In genomic region chr11:86739470-86739869, GRCm38 (mm10) we compare ENCODE assay signal across 21 mouse cellular contexts. TPM values are rescaled to one million over a fixed set of nuclear protein-coding genes. Genes with fewer than 3 reads are reported as not detected.
A peak's percentile ranks its signal among the peaks of the same experiment; 100 is the strongest.
DNase-seq lines count a peak whose midpoint lies in the region; ATAC-seq and TF ChIP-seq lines count a peak whose summit lies in the region.
"Had no signal": no experiment of that assay in that cellular context is flagged by ENCODE, and none has a peak within 500 bp of the region (broad histone marks: within the 10 kb centered on the region; RNA-seq: fewer than 3 reads in every experiment).

No protein-coding gene starts in this region.

- peaks cover 35 to 57% of the 10 kb centered on the region in 2 experiments for H3K4me1 ChIP-seq in MEL (ENCODE audit: control insufficient read depth in 1 of 2, insufficient read depth in 2 of 2, low read length in 2 of 2)
- peaks cover 81% of the 10 kb centered on the region for H3K4me1 ChIP-seq in liver, embryonic 12.5 days
- H3K4me1 ChIP-seq: midbrain, embryonic 12.5 days had no signal

- ATAC-seq in liver, embryonic 12.5 days, result no peak
- ATAC-seq: forebrain, embryonic 16.5 days; hindbrain, postnatal 0 days had no signal

- peak overlapping the region; percentile 69 for H3K4me2 ChIP-seq in liver, embryonic 12.5 days
- H3K4me2 ChIP-seq: midbrain, embryonic 12.5 days had no signal

- TF ChIP-seq EP300 in MEL (IDR thresholded peaks at IDR 0.05; ENCODE audit: low read depth in 1 of 2, low read length in 2 of 2), result no peak

- peak overlapping the region; percentile 38; the same call in 1 of the 2 replicates for H3K27ac ChIP-seq in gastrocnemius, adult 2 months
- H3K27ac ChIP-seq in MEL (ENCODE audit: control insufficient read depth, low read depth, low read length) (no peak overlapping the region), macrophage (peak overlapping the region; percentile 54; the same call in 1 of the 2 replicates)
- peak overlapping the region; percentile 78 for H3K27ac ChIP-seq in liver, embryonic 12.5 days
- H3K27ac ChIP-seq: hindbrain, postnatal 0 days; layer of hippocampus, adult 2 months; midbrain, embryonic 12.5 days; stomach, postnatal 0 days had no signal

- intact Hi-C loops in gastrocnemius, adult 2 months (cut with DNase I), result no loop called here
- intact Hi-C loops in gastrocnemius, postnatal 14 days (cut with DNase I; ENCODE audit: low total_unique reads), result no loop called here

- TF ChIP-seq CTCF in gastrocnemius, adult 2 months (IDR thresholded peaks at IDR 0.05), result no peak
- TF ChIP-seq CTCF in MEL (IDR thresholded peaks at IDR 0.05 in 2 of 3, conservative IDR thresholded peaks at IDR 0.05 in 1 of 3; ENCODE audit: control insufficient read depth in 1 of 3, insufficient read depth in 1 of 3, low read depth in 2 of 3, low read length in 3 of 3, poor library complexity in 1 of 3, severe bottlenecking in 1 of 3), result no peak

- no peak for TF ChIP-seq POLR2A in MEL (IDR thresholded peaks at IDR 0.05; ENCODE audit: control insufficient read depth in 1 of 2, insufficient read depth in 1 of 2, low read depth in 1 of 2, low read length in 2 of 2, poor library complexity in 1 of 2)

- H3K9me3 ChIP-seq in MEL (replicated peaks; ENCODE audit: insufficient read depth, low read length), result no peaks in the 10 kb centered on the region
- no peaks in the 10 kb centered on the region for H3K9me3 ChIP-seq in liver, embryonic 12.5 days (replicated peaks)
- H3K9me3 ChIP-seq: midbrain, embryonic 12.5 days had no signal

- no peak overlapping the region for H3K4me3 ChIP-seq in gastrocnemius, adult 2 months
- H3K4me3 ChIP-seq in MEL (ENCODE audit: control insufficient read depth in 1 of 2, insufficient read depth in 1 of 2, low read depth in 2 of 2, low read length in 2 of 2) (no peak overlapping the region), macrophage (ENCODE audit: inconsistent target) (no peak overlapping the region)
- H3K4me3 ChIP-seq in liver, embryonic 12.5 days, result no peak overlapping the region
- H3K4me3 ChIP-seq: layer of hippocampus, adult 2 months; midbrain, embryonic 12.5 days had no signal

- WGBS in liver, embryonic 12.5 days (ENCODE audit: insufficient replicate concordance), result 40% methylated on average over 2 of the region's 2 CpGs
- WGBS in macrophage (ENCODE audit: missing documents), result 75% methylated on average over 2 of the region's 2 CpGs

- H3K79me2 ChIP-seq in MEL (ENCODE audit: control insufficient read depth, insufficient read depth, low read length, poor library complexity) (peaks cover 58% of the 10 kb centered on the region), macrophage (ENCODE audit: inconsistent target) (peaks cover 100% of the 10 kb centered on the region)

- no peak for DNase-seq in gastrocnemius, adult 2 months
- DNase-seq in gastrocnemius, postnatal 14 days, result no peak
- DNase-seq in MEL (ENCODE audit: low read depth, low spot score), result no peak
- no peak for DNase-seq in thymus, postnatal 4 days
- no peak for DNase-seq in kidney, postnatal 10 days
- no peak for DNase-seq in adrenal gland, postnatal 4 days (ENCODE audit: low spot score in 2 of 2)
- DNase-seq: adrenal gland, postnatal 36 days; cerebellum, adult 9-10 months; gastrocnemius, postnatal 36 days; kidney, adult 2 months; kidney, postnatal 14 days; lung, adult 2 months; lung, postnatal 14 days; thymus, adult 2 months had no signal

- H3K36me3 ChIP-seq in MEL (ENCODE audit: control insufficient read depth in 1 of 2, insufficient read depth in 2 of 2, low read length in 2 of 2) (peaks cover 33 to 84% of the 10 kb centered on the region in 2 experiments), macrophage (ENCODE audit: inconsistent target) (peaks cover 21% of the 10 kb centered on the region; the same call in 1 of the 2 replicates)
- peaks cover 30% of the 10 kb centered on the region for H3K36me3 ChIP-seq in liver, embryonic 12.5 days
- H3K36me3 ChIP-seq: midbrain, embryonic 12.5 days had no signal

- H3K9ac ChIP-seq in MEL (ENCODE audit: control insufficient read depth, low read depth, low read length, poor library complexity, severe bottlenecking), result no peak overlapping the region; the same call in 1 of the 2 replicates
- peak overlapping the region; percentile 37; the same call in 1 of the 2 replicates for H3K9ac ChIP-seq in liver, embryonic 12.5 days
- H3K9ac ChIP-seq: midbrain, embryonic 12.5 days had no signal

- no peaks in the 10 kb centered on the region for H3K27me3 ChIP-seq in MEL (ENCODE audit: control insufficient read depth in 1 of 2, insufficient read depth in 2 of 2, low read length in 2 of 2)
- no peaks in the 10 kb centered on the region for H3K27me3 ChIP-seq in liver, embryonic 12.5 days (replicated peaks)
- H3K27me3 ChIP-seq: midbrain, embryonic 12.5 days had no signal

- no peak for TF ChIP-seq RAD21 in MEL (IDR thresholded peaks at IDR 0.05; ENCODE audit: low read depth, low read length)

TF ChIP-seq in MEL, 35 proteins besides CTCF, POLR2A, EP300 and RAD21:
- no peak for TF ChIP-seq POLR2AphosphoS5 (IDR thresholded peaks at IDR 0.05; ENCODE audit: borderline replicate concordance, low read depth, low read length)
- TF ChIP-seq SIN3A (IDR thresholded peaks at IDR 0.05; ENCODE audit: low read length), result 0 out of 2 replicates have a peak, but pooled peaks have one; percentile 25

RNA-seq across cellular contexts. Expression of gene Cltc, which starts 17.9 kb away (rescaled TPM):
- total RNA-seq in gastrocnemius, adult 2 months (2021), result 100 to 1,000 TPM; 134 to 136 TPM
- 100 to 1,000 TPM; 118 to 122 TPM for total RNA-seq in gastrocnemius, postnatal 14 days (2021)
- total RNA-seq in MEL (2012; rRNA removed), result 205 and 269 TPM in 2 replicates
- polyA plus RNA-seq in MEL (2012; ENCODE audit: insufficient read depth in 1 of 2, insufficient read length in 2 of 2, low read depth in 1 of 2, low replicate concordance in 2 of 2, missing spikeins in 1 of 2), result 100 to 1,000 TPM; 149 to 300 TPM
- polyA plus RNA-seq in liver, embryonic 12.5 days (2016; fragmentation: Nextera tagmentation; extraction: Ambion mirVana), result 133 and 135 TPM in 2 replicates
- total RNA-seq in macrophage (2018; cell fraction: chromatin; rRNA removed), result 100 to 1,000 TPM; 168 to 617 (median 424) TPM
- 100 to 1,000 TPM; 257 to 670 (median 437) TPM for total RNA-seq in macrophage (2018; cell fraction: cytosol; rRNA removed)
- total RNA-seq in macrophage (2018; cell fraction: nucleus; rRNA removed), result 100 to 1,000 TPM; 263 to 585 (median 427) TPM
- polyA plus RNA-seq in macrophage (2018), result 342 to 483 TPM (median 367 TPM) in 3 replicates
- total RNA-seq in adrenal gland, postnatal 4 days (2021), result 100 to 1,000 TPM; 236 to 280 TPM

RNA-seq across cellular contexts. Expression of gene Ptrh2, which starts 55.7 kb away (rescaled TPM):
- total RNA-seq in gastrocnemius, adult 2 months (2021), result 1 to 10 TPM; 6.0 to 7.9 TPM
- total RNA-seq in gastrocnemius, postnatal 14 days (2021), result 1 to 10 TPM; 6.5 to 6.8 TPM
- total RNA-seq in MEL (2012; rRNA removed), result 37.3 and 40.3 TPM in 2 replicates
- 10 to 100 TPM in 1 of 2 experiments, not detected in 1; 30.0 TPM for polyA plus RNA-seq in MEL (2012; ENCODE audit: insufficient read depth in 1 of 2, insufficient read length in 2 of 2, low read depth in 1 of 2, low replicate concordance in 2 of 2, missing spikeins in 1 of 2)
- 26.1 and 26.8 TPM in 2 replicates for polyA plus RNA-seq in liver, embryonic 12.5 days (2016; fragmentation: Nextera tagmentation; extraction: Ambion mirVana)
- 1 to 10 TPM in 22 of 26 experiments, under 1 TPM in 4; 0.43 to 8.2 (median 2.4) TPM for total RNA-seq in macrophage (2018; cell fraction: chromatin; rRNA removed)
- total RNA-seq in macrophage (2018; cell fraction: cytosol; rRNA removed), result 1 to 10 TPM; 2.6 to 8.1 (median 6.1) TPM
- 1 to 10 TPM in 25 of 26 experiments, under 1 TPM in 1; 0.96 to 9.8 (median 3.0) TPM for total RNA-seq in macrophage (2018; cell fraction: nucleus; rRNA removed)
- 4.8 to 8.1 TPM (median 5.8 TPM) in 3 replicates for polyA plus RNA-seq in macrophage (2018)
- 10 to 100 TPM; 21.6 to 22.0 TPM for total RNA-seq in adrenal gland, postnatal 4 days (2021)

RNA-seq across cellular contexts. Expression of gene Vmp1, which starts 55.8 kb away (rescaled TPM):
- total RNA-seq in gastrocnemius, adult 2 months (2021), result 100 to 1,000 TPM in 1 of 2 experiments, 10 to 100 TPM in 1; 84.0 to 115 TPM
- total RNA-seq in gastrocnemius, postnatal 14 days (2021), result 10 to 100 TPM; 67.7 to 84.9 TPM
- 61.8 and 64.4 TPM in 2 replicates for total RNA-seq in MEL (2012; rRNA removed)
- 10 to 100 TPM in 1 of 2 experiments, not detected in 1; 94.9 TPM for polyA plus RNA-seq in MEL (2012; ENCODE audit: insufficient read depth in 1 of 2, insufficient read length in 2 of 2, low read depth in 1 of 2, low replicate concordance in 2 of 2, missing spikeins in 1 of 2)
- 102 and 110 TPM in 2 replicates for polyA plus RNA-seq in liver, embryonic 12.5 days (2016; fragmentation: Nextera tagmentation; extraction: Ambion mirVana)
- total RNA-seq in macrophage (2018; cell fraction: chromatin; rRNA removed), result 1,000 to 10,000 TPM in 19 of 26 experiments, 100 to 1,000 TPM in 7; 453 to 1,709 (median 1,185) TPM
- total RNA-seq in macrophage (2018; cell fraction: cytosol; rRNA removed), result 100 to 1,000 TPM in 22 of 26 experiments, 10 to 100 TPM in 4; 78.5 to 270 (median 141) TPM
- 1,000 to 10,000 TPM in 24 of 26 experiments, 100 to 1,000 TPM in 2; 806 to 3,396 (median 2,155) TPM for total RNA-seq in macrophage (2018; cell fraction: nucleus; rRNA removed)
- 100 to 184 TPM (median 127 TPM) in 3 replicates for polyA plus RNA-seq in macrophage (2018)
- total RNA-seq in adrenal gland, postnatal 4 days (2021), result 100 to 1,000 TPM; 109 to 120 TPM
